Mouse (Mus musculus) cerebellum, postnatal 14 days (tissue): ENCODE measurements at regions not wholly inside any gene's neighbourhood (a gene's known extent, or its start where the extent isn't known, plus 50 kb on each side); places are given as distances from the start of the nearest gene placed in this dataset.

Experiments used
- DNase-seq, 2 experiments: peaks; one replicate each; pipeline ENCODE4 v3.0.0; 2021; ENCODE audit warnings: mixed read lengths in 2 of 2

DNA sequence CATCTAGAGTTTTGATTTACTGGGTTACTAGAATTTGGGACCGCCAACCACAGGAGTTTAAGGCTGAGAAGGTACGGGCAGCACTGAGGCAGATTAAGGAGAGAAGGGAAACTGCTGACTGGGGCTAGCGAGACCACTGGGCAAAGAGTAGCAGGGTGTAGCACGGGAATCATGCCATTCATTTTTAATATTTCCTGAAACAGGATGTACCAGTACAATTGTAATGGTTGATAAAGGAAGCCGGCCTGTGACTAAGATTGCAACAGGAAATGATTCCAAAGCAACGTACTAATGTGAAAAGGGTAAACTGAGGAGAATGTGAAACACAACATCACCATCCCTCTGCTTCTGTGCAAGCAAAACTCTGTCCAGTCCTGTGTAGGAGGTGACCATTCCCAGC lies 118.3 kb upstream of the Ift57 start:
- no peak for DNase-seq

DNA sequence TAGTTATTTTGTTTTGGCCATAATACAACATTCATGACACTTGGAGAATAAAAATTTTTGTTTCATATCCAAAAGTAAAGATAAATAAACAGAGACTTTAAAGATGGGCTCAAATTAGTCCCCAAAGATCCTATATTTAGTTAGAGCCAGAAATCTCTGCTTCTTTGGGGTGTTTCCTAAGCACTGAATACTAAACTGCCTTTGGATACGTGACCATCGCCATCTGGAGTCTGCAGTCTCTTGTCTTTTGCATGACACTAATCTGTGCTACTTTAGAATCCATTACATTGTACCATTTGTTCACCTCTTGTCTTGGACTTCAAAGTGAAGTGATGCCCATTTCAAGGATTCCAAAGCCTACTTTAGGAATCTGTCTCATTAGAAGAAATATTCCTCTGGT lies 92.5 kb upstream of the Ift57 start:
- DNase-seq = no peak

DNA sequence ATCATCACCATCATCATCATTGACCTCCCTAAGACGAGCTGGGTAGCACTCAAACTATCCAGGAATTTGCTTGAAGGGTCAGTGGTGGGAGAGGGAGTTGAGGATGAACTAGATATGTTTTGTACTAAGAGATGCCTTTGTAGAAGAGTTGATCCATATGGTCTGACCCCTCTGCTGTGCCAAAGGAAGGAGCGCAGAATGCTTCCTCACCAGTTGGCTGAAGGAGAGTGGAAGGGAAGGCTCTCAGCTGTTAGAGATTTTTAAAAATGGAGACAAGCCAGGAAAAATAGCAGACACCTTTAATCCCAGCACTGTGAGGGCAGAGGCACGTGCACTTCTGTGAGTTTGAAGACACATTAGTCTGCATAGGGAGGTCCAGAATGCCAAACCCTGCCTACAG lies 84.2 kb upstream of the Ift57 start:
- peak; percentile 8 to 36 for DNase-seq

DNA sequence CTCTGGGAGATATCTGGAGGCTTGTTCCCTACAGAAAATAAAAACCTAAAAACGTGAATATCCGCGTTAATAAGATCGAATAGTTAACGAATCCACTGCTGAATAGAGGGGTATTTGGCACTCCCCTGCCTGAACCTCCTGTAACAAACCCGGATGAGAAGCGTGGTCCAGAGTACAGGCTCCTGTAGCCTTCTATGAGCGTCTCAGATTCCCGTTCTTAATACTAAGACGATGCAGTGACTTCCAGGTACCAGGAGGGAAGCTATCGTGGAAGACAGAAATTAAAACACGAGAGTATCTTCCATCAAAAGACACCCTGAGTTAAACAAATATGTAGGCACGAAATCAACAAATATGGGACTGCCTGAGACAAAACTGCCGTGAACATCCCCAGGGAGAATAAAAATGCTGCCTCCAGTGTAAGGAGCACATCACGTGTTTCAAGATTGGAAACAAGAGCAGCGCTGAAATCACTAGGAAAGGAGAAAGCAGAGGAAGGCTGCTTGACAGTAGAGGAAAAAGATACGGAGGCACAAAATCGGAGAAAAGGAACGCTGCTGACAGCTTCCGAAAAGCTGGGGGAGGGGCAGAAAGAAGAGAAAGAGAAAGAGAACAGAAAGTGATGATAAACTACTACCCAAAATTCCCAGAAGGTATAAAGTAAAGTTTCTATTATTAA lies 83.6 kb upstream of the Ift57 start:
- DNase-seq = peak; percentile 30 to 39

DNA sequence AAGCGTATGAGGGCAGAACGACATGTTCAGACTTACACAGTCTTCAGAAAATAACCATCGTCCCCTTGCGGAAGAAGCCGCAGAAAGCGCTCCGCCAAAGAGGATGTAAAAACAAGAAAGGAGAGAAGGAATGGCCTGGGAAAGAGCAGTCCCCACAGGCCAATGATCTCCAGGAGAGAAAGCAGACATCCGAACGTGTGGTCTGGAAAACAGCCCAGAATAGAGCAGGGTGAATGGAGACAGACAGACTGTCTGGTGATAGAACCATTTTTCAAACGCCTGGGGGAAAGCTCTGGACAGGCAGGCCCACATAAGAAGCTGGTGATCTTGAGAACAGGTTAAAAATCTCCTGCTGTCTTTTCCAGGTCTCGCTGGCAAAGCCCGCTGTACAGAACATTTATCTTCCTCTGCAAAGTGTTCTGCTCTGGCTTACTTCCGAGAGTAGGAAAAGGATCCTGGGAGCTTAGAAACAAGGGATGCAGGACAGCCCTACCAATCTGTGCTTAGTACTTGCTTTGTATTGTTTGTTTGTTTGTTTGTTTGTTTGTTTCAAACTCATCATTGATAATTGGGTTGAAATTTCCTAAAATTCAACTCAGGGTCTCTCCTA lies 82.7 kb upstream of the Ift57 start:
- DNase-seq = peak; percentile 46 to 66

DNA sequence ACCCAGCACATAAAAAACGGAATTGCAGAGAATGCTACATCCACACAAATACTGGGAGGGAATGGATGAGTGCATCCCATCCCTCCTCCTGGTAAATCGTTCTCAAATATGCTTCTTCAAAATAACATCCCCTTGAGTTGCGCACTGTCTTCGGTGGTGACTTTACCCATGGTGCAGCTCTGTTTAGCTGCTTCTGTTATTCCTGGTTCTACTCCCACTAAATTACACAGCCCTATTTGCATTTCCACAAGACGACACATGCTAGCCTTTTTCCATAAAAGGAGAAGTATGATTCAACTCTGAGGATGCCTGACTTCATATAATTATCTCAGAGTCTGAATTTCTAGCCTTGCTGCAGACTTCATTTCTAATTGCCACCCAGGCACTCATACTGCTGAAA lies 65.5 kb upstream of the Ift57 start:
- no peak for DNase-seq

DNA sequence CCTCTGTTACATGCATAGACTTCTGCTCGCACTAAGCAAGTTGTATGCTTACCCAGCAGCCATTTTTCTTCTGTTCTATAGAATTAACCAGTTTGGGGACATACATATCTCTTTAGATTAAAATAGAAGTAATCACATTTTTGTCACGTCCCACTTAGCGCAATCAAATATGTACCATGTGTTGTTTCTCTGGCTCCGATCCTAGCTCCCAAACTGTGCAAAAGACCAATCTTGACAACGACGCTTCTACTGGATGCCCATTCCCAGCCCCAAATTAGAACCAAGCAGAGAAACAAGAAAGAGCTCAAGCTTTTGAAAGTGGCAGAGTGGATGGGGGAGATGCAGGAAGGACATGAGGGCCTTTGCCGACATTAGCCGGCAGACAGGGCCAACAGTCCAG lies 63.5 kb upstream of the Ift57 start:
- DNase-seq = no peak

DNA sequence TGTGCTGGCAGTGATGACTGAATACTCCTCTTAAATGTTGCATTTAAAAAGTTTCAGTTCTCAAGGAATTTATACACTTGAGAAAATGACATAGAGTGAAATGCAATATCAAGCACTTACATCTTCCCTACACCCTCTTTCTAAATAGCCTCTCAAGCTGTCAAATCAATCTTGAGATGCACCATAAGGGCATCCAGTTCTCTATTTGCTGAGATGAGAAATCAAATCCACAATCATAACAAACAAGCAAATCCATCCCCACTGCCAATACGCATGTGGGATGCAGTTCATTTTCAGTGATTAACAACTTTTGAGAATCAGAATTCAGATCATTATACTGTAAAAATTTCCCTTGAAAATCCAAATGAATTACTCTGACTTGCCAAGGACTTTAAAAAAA lies 62.6 kb upstream of the Ift57 start:
- DNase-seq = no peak

DNA sequence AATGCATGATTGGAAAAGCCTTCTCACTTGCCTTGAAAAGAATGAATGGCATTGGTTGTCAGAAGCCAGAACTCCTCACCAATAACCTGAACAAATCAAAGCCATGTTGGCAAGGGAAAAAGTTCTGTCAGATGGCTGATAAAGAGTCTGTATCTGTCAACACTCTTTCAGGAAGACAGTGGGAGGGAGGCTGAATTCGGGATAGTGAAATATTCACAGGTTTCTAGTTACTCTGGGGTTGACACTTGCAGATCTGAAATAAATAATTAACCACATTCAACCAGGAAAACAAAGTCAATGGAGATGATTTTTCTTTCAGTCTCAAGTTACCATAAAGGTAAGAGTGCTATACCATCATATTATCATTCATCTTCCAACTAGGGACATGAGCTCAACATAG lies 56.3 kb upstream of the Ift57 start:
- no peak for DNase-seq

DNA sequence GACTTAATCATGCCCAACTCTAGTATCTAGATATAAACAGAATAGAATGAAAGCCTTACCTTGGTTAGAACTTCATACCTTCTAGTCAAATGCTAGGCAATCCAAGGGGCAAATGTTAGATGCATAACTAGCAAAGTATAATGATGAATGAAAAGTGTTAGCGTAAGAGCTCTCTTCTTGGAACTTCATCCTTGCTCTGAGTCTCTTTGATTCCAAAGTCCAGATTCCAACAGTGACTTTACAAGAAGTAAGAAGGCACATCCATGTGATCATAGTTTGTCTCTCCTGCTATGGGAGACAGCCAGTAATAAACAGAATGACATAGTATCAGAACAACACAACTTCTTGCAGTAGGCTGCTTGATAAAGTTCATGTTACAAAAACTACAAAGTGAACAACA lies 54.6 kb upstream of the Ift57 start:
- DNase-seq = no peak

DNA sequence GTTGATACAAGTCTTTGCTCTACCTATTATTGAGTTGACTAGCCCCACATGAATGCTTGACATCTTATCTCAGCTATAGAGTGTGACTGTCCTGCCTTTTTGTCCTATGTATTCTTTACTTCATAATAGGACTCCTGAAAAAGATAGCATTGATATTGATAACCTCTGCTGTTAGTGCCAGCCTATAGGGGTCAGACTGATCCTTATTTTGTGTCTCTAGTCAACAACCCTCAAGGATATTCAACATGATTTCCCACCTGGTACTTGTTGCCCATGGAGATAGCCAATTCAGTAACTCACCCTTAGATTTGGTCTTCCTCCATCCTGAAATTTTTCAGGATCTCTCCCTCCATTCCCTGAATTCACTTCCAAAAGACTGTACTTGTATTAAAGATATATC lies 52.6 kb upstream of the Ift57 start:
- DNase-seq = no peak
